Mouse (Mus musculus) liver, adult (tissue): ENCODE results near the gene Gm28038.

ENCODE experiments used
- GATA4 ChIP-seq: IDR thresholded peaks from 2 replicates; pipeline ENCODE4 v1.6.1; 2014; ENCODE audit warnings: mild to moderate bottlenecking, low read length; ENCODE audit not compliant: insufficient replicate concordance

Gene Gm28038

DNA sequence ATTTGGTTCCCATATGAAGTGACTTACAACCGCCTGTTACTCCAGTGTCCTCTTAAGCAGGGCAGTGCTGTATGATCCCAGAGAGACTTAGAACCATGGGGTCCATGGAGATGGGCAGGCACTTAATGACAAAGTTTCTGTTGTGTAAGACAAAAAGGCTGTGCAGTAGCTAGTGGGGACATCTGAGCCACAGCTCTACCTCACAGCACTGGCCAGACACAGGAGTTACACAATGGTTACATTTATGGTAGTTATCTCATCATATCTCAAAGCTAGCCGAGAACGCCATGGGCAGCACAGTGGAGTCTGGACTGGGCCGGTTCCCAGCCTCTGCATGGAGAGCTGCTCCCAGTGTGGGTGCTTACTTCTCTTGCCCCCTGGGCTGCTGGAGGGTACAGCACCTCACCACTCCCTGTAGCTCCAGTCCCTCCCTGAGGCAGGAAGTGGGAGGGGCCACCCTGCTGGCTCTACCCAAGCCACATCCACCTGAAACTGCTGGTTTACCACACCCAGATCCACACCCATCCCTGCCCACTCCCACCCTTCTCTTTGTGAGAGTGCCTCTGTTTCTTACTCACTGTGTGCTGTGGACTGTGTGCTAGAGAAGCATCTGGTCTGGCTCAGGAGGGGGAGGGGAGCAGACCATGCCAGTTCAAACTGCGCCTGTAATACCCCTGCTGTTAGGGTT, 29.3 kb upstream of the Gm28038 start:
- no peak for TF ChIP-seq GATA4

DNA sequence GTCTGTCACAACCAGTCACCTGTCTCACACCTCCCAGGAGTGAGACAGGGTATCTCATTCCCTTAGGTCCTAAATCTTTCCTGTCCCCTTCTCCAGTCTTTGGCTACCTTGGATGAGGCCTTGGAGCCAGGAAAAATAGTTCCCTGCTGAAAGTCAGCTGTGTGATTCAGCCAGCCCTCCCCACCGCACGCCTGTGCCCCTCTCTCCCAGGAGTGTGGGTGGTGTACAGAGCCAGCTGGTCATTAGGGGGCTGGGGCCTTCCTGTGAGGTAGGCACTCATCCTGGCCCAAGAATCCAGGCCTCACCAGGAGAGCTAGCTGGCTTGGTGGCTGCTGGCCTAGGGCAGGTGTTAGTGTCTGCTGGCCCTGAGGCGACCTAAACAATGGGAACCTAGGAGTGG, 28.3 kb upstream of the Gm28038 start:
- TF ChIP-seq GATA4 = no peak

DNA sequence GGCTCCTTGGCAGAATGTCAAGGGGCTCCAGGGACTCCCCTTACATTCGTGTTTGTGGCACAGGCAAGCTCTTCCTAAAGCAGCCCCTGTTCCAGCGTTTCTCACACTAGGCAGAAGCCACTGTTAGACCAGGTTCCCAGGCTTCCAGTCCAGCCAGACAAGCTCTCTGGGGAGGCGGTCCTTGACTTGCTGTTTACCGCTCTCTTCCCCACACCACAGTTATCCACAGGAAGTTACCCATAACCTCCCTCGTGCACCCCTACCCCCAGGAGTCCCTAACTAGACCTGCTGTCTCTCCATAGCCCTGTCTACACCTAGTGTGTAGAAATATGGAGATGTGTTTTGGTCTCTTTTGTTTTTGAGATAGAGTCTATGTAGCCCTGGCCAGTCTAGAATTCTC, 27.0 kb upstream of the Gm28038 start:
- no peak for TF ChIP-seq GATA4

- TF ChIP-seq GATA4 = no peak
Measured at GRCm38 (mm10) chr2:30255631-30256395, 25.0 kb upstream of the Gm28038 start.

GRCm38 (mm10) chr2:30256616-30257350, 24.1 kb upstream of the Gm28038 start:
- TF ChIP-seq GATA4 = no peak

GRCm38 (mm10) chr2:30257699-30258460, 23.0 kb upstream of the Gm28038 start:
- no peak for TF ChIP-seq GATA4

- no peak for TF ChIP-seq GATA4
Measured at GRCm38 (mm10) chr2:30258600-30258999, 22.2 kb upstream of the Gm28038 start.

GRCm38 (mm10) chr2:30259131-30260064, 21.4 kb upstream of the Gm28038 start:
- no peak for TF ChIP-seq GATA4

DNA sequence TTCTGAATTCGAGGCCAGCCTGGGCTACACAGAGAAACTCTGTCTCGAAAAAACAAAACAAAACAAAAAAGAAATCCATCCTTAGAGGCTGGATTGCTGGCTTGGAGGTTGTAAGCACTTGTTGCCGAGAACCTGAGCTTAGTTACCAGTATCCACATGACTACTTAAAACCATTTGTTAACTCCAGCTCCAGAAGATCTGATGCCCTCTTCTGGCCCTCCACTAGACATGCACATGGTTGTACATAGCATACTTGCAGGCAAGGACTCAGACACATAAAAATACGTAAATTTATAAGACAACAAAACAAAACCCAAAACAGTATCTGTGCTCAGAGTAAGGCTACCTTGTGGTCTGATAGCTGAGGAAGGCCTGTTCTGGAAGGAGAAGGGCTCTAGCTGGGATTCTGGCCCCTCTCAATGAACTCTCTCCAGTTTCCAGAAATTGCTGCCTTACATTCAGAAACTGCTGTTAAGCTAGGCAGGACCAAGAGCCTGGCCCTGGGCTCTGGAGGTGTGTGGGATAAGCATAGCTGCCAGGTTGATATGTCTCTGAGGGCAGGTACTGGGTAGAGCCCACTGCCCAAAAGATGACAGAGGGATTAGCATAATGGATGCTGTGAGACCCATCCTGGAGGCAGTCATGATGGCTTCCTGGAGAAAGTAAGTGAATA, 19.6 kb upstream of the Gm28038 start:
- no peak for TF ChIP-seq GATA4

DNA sequence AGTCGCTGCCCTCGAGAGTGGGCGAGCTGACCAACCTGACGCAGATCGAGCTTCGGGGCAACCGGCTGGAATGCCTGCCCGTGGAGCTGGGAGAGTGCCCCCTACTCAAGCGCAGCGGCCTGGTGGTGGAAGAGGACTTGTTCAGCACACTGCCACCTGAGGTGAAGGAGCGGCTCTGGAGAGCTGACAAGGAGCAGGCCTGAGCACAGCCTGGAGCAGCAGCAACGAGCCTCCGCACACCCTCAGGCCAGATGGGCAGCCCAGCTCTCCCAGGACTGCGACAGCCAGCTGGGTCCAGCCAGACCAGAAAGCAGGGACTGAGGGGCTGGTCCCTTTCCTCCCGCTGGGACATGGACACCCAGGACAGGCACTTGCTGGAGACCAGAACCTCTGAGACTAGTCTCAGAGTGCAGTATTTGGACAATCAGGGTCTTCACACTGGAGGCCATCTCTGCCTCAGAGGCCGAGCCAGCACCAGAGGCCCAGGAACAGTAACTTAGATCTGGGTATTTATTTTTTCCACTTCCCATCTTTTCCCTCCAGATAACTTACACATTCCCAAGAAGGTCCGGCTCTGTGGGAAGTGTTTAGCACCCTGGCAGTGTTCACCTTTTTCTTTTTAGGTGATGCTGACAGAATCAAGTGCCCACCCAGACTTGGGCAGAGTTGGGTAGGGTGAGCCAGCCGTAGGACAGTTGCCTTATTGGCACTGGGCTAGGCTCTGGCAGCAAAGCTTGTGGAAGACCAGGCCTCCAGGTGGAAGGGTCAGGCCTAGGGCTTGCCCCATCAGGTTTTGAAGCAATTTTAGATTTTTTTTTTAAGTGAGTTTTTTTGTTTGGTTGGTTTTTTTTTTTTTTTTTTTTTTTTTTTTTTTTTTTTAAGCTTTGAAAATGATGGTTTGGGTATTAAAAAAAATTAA, 18.7 kb upstream of the Gm28038 start:
- no peak for TF ChIP-seq GATA4

GRCm38 (mm10) chr2:30262840-30263441, 17.9 kb upstream of the Gm28038 start:
- TF ChIP-seq GATA4 = no peak

DNA sequence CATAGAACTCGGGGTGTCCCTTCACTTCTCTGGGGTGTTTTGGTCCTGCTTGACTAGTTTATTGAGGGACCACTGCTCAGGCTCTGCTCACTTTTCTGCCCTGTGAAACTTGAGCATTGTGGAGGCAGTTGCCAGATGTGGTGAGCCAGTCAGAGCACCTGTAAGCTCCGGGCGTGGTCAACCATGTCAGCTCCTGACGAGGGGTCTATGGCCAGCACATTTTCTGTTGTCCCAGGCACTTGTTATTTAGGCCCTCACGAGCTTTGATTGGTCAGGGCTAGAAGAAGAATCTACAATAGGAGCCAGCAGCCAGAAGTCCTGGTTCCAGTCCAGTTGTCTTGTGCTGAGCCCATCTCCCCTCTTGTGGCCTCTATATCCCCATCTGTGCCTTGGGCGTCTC, 17.0 kb upstream of the Gm28038 start:
- TF ChIP-seq GATA4 = no peak
